Mouse (Mus musculus): ENCODE measurements around the gene Auts2.

- TF ChIP-seq EP300 (IDR thresholded peaks at IDR 0.05; ENCODE audit: low read depth): no peak
- no peak for TF ChIP-seq CTCF (IDR thresholded peaks at IDR 0.05; ENCODE audit: low read depth)
Measured at GRCm38 (mm10) chr5:131977497-131977896, 565.6 kb downstream of the Auts2 start.
